Mouse (Mus musculus) heart, adult 11 months (tissue): ENCODE data around the gene Papola.

ENCODE experiments used
- DNase-seq: peaks from one replicate; pipeline ENCODE4 v3.0.0; 2022

Papola gene

DNA sequence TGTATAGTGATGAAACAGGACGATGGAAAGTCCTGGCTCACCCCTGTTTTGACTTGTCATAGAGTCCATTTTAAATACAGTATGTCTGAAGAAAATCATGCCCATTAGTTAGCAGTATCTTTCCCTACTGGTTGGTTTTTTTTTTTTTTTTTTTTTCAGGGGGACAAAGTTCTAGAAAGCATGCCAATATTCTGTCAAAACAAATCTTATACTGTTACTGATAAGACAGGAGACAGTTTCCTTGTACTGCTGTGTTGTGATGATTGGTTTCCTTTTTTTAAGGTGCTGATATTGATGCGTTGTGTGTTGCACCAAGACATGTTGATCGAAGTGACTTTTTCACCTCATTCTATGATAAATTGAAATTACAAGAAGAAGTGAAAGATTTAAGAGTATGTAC lies 21.7 kb downstream of the Papola start:
- DNase-seq, result no peak

DNA sequence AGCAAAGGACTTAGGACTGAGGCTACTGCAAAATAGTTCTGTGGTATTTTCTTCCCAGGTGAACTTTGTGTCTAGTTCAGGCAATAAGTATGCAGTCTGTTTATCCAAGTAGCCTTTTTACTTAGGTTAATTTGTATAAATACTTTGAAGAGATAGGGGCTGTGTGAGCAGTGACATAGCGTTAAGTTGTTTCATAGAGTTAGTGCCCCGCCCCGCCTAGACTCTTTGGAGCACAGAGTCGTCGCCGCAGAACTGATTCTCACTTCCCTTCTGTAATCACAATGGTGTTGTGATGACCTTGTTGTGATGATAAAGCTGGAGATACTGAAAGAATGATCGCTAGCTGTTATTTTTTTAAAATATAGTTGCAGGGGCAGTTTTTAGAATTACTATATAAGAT lies 22.9 kb downstream of the Papola start:
- DNase-seq, result no peak

DNA sequence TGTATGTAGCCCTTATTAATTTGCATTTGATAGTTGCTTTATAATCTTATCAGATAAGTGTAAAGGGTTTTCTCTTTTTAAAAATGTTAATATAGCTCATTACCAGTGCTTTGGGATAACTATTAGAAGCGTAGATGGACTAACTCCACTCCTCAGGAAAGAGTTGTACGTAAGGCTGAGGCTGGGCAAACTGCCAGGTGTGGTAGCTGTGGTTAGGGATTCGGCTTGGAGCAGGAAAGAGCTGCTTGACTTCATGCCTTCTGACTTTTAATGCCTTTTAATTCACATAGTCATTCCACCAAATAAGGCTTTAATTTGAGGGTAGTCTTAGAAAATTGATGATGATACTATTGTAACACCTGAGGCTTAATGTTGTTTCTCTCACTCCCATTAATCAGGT lies 24.5 kb downstream of the Papola start:
- DNase-seq, result no peak

DNA sequence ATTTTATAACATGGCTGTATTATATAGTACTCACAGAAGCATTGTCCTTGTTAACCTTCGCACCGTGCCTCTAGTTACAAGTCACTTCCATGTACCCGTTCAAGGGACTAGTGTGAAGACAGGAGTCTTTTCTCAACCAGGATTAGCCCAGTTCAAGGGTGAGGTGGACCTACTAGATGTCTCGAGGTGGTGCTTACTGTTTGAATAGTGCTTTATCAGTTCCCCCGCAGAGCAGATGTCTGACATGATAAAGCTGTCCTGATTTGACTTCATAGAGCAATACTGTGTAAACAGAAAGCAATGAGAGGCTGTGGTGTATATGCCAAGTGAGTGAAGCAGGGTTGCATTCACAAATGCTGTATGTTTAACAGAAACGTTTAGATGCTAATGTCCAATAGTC lies 26.1 kb downstream of the Papola start:
- DNase-seq, result no peak

DNA sequence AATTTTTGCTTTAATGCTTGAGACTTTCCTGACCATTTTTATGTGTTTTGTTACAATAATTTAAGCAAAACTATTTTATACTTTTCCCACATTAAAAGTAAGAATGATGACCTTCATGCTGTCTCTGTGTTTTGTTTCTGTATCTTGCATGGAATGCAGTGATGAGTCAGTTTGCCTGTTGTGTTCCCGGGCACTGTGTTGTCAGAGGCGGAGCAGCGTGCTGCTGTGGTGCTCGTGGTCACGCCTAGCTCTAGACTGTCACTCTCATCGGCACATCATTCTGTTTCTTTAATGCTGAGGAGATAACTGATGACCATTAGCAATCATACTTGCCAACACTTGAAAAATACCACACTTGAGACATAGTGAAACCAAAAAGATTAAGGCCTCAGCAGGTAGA lies 29.5 kb downstream of the Papola start:
- DNase-seq, result no peak

- DNase-seq, result no peak
These were observed 39.0 kb downstream of the Papola start for GRCm38 (mm10) chr12:105823472-105823871.

DNA sequence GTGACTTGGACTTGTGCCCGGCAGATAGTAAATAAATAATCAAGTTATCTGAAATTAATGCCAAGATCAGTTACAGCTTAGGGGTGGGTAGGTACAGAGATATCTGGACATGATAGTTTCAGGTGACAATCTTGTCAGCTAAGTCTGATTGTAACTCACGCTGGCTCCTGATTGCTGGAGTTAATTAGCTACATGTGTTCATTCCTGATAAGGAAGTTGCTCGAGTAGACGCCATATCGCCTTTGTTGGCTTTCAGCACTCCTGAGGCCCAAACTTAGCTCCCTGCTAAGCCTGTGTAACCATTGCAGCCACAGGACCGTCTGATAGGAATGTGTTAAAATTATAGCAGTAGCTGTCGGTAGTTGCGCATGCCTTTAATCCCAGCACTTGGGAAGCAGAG lies 40.2 kb downstream of the Papola start:
- no peak for DNase-seq

GRCm38 (mm10) chr12:105825266-105825665 lies 40.8 kb downstream of the Papola start:
- DNase-seq, result no peak

GRCm38 (mm10) chr12:105832541-105832940 lies 48.0 kb downstream of the Papola start:
- DNase-seq, result peak; percentile 18

DNA sequence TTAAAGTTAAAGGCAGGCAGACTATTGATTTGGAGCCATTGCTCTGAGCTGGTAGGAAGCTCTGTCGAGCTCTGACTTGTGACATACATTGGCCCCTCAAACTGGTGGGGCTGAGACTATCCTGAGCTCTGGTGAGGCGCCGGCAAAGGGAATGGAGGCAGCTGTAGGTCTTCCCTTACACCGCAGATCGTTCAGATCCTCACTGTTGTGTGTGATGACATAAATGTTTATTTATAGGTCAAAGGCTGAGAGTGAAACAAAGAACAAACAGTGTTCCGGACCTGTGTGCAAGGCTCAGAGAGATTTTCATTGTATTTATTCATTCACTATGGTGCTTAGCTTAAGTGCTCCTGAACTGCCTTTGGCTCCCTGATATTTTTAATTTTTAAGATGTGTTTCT lies 50.4 kb downstream of the Papola start:
- peak; percentile 84 for DNase-seq

- DNase-seq, result peak; percentile 45
These were observed 51.1 kb downstream of the Papola start for GRCm38 (mm10) chr12:105835571-105835970.

- DNase-seq, result peak; percentile 67
These were observed 51.7 kb downstream of the Papola start for GRCm38 (mm10) chr12:105836196-105836595.

DNA sequence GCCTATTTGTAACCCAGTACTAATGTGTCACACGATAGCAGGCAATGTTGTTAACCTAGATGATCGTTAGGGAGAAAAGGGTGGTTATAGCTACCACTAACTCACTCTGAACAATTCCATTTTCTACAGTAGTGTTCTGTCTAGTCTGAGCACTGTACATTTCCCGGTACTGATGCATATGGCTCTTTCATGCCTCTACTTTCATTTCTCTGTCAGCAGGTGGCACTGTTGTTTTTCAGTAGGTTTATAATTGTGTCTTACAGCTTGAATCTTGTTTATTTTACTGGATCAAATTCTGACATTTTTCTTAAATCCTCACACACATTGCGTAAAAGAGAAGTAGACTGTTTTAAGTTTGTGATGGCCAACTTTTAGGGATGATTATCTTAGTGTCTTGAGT lies 54.6 kb downstream of the Papola start:
- peak; percentile 5 for DNase-seq

DNA sequence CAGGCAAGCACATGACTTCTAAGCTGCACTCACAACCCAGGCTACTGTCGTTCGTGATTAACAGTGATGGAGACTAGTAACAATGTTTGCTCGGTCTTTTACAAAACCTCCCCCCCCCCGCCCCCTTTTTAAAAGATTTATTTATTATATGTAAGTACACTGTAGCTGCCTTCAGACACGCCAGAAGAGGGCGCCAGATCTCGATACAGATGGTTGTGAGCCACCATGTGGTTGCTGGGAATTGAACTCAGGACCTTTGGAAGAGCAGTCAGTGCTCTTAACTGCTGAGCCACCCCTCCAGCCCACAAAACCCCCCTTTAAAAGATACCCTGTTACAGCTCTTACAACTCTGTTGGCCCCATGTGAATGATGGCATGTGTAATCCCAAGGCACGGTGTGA lies 56.1 kb downstream of the Papola start:
- DNase-seq, result peak; percentile 46

- DNase-seq, result no peak
These were observed 58.9 kb downstream of the Papola start for GRCm38 (mm10) chr12:105843243-105844005.

GRCm38 (mm10) chr12:105844406-105844805 lies 59.9 kb downstream of the Papola start:
- no peak for DNase-seq

GRCm38 (mm10) chr12:105849102-105849501 lies 64.6 kb downstream of the Papola start:
- DNase-seq, result peak; percentile 85

- no peak for DNase-seq
These were observed 66.2 kb downstream of the Papola start for GRCm38 (mm10) chr12:105850675-105851074.

GRCm38 (mm10) chr12:105852798-105853197 lies 68.3 kb downstream of the Papola start:
- no peak for DNase-seq

DNA sequence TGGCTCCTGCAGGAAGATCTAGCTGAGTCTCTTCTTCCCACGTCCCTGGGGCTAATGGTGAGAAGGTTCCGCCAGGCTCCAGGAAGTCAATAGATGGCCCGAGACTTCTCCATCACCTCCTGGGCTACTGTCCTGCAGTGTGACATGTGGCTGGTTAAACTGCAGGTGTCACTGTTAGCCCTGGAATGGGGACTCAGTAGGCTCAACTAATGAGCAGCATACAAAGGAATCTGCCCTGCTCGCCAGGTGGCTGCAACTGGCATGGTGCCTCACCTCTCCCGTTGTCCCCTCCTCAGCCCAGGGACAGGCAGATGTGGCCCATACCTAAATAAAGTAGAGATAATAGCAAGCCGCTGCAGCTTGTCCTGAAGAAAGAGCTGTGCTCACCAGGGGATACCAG lies 70.1 kb downstream of the Papola start:
- DNase-seq, result no peak

DNA sequence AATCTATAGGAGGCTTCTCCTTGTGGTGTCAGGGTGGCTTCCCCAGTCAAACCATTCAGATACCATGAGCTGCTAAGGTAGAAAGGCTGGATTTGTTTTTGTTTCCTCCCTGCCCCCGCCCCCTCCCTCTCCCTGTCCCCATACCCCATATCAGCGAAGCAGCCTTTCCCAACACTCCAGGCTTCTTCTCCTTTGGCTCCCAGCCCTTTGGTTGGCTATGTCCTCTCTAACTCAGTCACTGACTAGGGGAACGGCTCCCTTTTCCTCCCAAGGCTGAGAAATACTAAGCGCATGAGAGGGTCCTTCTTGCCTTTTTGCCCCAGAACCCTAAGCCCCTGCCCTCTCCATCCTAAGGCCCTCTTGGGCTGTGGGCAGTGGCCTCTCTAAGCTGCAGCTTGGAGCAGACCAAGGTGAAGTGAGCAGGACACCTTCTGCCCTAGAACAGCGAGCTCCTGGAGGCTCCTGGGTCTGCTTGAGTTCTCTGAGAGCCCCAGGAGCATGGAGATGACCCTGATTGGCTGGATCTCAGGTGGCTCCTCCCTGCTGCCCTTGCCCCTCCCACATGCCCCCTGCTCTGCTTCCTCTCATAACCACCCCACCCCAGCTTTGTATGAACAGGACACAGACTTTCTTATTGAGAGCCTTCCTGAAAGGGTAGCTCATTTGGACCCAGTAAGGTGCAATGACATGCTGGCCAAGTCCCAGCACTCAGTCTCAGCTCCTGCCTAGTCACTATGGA lies 73.6 kb downstream of the Papola start:
- DNase-seq, result peak; percentile 94

GRCm38 (mm10) chr12:105862072-105862471 lies 77.6 kb downstream of the Papola start:
- no peak for DNase-seq

GRCm38 (mm10) chr12:105862607-105863006 lies 78.1 kb downstream of the Papola start:
- DNase-seq, result no peak

DNA sequence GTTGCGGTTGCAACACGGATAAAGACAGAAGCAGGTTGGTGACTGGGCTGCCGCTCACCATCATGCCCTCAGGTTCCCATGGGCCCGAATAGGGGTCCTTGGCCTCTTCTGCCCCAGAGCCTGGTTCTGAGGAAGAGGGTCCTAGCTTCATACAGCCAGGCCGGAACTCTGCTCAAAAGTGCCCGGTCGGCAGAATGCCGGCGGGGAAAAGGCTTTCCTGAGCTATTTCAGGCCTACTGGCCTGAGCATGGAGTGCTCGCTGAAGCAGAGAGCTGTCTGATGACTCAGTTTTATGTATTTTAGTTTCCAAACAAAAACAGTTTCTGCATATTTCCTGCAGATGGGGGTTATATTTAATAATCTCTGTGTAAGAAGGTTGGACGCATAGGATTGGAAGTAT lies 78.9 kb downstream of the Papola start:
- no peak for DNase-seq

DNA sequence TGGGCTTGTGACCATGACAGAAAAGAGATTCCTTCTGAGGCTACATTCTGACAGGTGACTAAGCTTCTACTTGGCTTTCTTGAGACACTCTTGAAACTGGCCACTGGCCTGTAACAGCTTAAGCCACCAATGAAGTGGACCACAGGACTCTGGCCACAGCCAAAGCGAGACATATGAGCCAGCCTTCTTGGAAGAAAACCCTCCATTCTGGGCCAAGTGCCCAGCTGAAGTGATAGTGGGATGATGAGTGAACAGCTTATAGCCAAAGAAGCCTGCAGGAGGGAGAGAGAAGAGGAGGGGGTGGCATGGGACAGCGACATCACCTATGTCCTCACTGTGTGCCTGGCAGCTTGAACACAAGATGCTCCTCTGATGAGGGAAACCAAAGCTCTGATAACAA lies 83.2 kb downstream of the Papola start:
- no peak for DNase-seq
